Mouse (Mus musculus): ENCODE data around the gene Zfp235. TPM values are rescaled to one million over a fixed set of nuclear protein-coding genes. Genes with fewer than 3 reads are reported as not detected.
A peak's percentile ranks its signal among the peaks of the same experiment; 100 is the strongest.

The Zfp235 gene
- polyA plus RNA-seq, 1 experiment from 2014 or later, result 11.5 TPM

DNA sequence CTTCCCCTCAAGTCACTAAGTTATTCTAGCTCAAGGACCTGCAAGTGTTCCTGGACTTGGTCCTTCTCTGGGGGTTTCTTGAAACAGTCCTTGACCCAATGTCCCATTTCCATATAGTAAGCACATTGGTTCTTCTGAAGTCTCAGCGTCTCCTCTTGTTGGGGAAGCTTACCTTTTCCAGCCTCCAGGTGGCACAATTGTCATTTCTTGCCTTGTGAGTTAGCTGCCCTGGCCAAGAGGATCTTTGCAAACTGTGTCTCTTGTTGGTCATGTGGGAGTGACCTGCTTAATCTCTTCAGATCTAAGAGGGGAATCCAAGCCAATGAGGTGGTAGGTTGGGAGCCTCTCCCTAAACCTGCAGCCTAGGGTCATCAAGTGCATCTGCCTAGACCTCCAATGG is 19.3 kb downstream of the Zfp235 start:
- no peak overlapping the region for H3K4me3 ChIP-seq (ENCODE audit: low read depth, low read length)
- DNase-seq (ENCODE audit: low spot score) (no peak), ATAC-seq (no peak)
- no peak overlapping the region for H3K9ac ChIP-seq (replicated peaks; ENCODE audit: low read depth)
- H3K4me2 ChIP-seq (replicated peaks; ENCODE audit: low read depth, low read length), result no peak overlapping the region
- no peaks in the 10 kb centered on the region for H3K4me1 ChIP-seq (ENCODE audit: insufficient read depth, low read depth, low read length)
- no peak overlapping the region for H3K27ac ChIP-seq (ENCODE audit: low read length)
- no peaks in the 10 kb centered on the region for H3K27me3 ChIP-seq (replicated peaks; ENCODE audit: insufficient read depth, low read length)
- no peaks in the 10 kb centered on the region for H3K9me3 ChIP-seq (ENCODE audit: low read length)
- no peaks in the 10 kb centered on the region for H3K36me3 ChIP-seq (ENCODE audit: insufficient read depth, low read length)
- TF ChIP-seq CTCF (IDR thresholded peaks at IDR 0.05) (peak; percentile 53), EP300 (IDR thresholded peaks at IDR 0.05) (no peak)
- 6% methylated on average over 1 of the region's 1 CpGs for WGBS

DNA sequence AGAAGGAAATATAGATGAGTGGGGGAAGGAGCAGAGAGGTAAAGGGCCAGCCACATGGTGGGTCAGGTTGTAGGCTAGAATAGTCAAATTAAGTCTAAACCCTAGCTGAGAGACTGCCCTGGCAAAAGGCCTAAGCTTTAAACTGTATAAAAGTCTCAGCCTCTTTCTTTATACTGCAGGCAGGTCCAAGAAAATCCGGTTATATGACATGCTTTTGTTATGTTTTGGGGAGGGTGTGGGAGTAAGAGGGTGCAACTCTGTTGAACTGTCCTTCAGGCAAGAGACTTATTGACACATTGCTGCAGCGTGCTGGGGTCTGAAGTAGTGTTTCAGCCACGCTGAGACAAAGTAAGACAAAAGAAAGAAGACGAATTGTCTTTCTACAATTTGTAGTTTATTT is 38.2 kb downstream of the Zfp235 start:
- Histone ChIP-seq H3K27ac (ENCODE audit: low read length) (no peak overlapping the region), H3K27me3 (replicated peaks; ENCODE audit: insufficient read depth, low read length) (no peaks in the 10 kb centered on the region), H3K4me1 (ENCODE audit: insufficient read depth, low read depth, low read length) (no peaks in the 10 kb centered on the region)

DNA sequence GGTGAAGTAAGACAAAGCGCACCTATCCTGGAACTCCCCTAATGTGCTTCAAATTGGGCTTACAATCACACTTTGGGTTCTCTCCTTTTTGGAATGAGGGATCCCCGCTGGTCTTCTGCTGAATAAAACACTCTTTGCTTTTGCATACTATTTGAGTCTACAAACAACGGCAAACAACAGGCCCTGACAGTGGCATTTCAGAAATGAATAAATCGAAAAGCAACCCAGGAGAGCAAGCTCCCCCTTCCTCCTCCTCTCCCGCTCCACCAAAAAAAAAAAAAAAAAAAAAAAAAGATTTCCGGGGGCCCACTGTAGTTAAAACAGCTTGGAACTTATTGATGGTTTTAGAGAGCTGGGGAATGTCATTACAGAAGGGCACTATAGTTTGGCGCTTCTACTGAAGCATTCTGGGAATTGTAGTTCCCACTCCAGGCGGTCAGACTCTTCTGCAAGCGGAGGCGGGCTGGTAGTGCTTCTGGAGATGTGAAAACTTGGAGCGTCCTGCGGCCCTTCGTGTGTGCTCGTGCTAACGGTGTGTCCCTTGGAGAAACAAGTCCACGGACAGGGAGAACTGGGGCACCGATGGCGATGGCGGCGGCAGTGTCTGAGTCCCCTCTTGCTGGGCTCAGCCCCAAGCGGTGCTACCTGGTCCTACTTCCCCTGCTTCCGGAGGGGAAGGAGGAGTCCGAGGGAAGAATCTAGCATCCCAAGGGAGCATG is 40.8 kb downstream of the Zfp235 start, which contains the start of gene Zfp114:
TSS of gene Zfp114 (plus strand) at position 443 of the 719 bp plus-strand sequence.
- Histone ChIP-seq H3K4me3 (ENCODE audit: low read depth, low read length) (peak within 1 kb of the TSS; percentile 46), H3K36me3 (ENCODE audit: insufficient read depth, low read length) (no peaks in the 10 kb centered on the region), H3K4me2 (replicated peaks; ENCODE audit: low read depth, low read length) (peak within 1 kb of the TSS; percentile 58), H3K27ac (ENCODE audit: low read length) (no peak within 1 kb of the TSS), H3K9ac (replicated peaks; ENCODE audit: low read depth) (no peak within 1 kb of the TSS; the same call in 1 of the 2 replicates), H3K4me1 (ENCODE audit: insufficient read depth, low read depth, low read length) (no peaks in the 10 kb centered on the region), H3K27me3 (replicated peaks; ENCODE audit: insufficient read depth, low read length) (no peaks in the 10 kb centered on the region), H3K9me3 (ENCODE audit: low read length) (no peaks in the 10 kb centered on the region)
- peak; percentile 92 for ATAC-seq
- DNase-seq (ENCODE audit: low spot score), result peak; percentile 80
- TF ChIP-seq CTCF (IDR thresholded peaks at IDR 0.05), result peak; percentile 28
- TF ChIP-seq EP300 (IDR thresholded peaks at IDR 0.05), result no peak
- WGBS, result 12% methylated on average over 23 of the region's 23 CpGs

More for the DNA sequence above, 38.2 kb downstream of the Zfp235 start:
- Histone ChIP-seq H3K9me3 (ENCODE audit: low read length) (no peaks in the 10 kb centered on the region), H3K36me3 (ENCODE audit: insufficient read depth, low read length) (no peaks in the 10 kb centered on the region), H3K4me3 (ENCODE audit: low read depth, low read length) (no peak overlapping the region), H3K9ac (replicated peaks; ENCODE audit: low read depth) (no peak overlapping the region), H3K4me2 (replicated peaks; ENCODE audit: low read depth, low read length) (no peak overlapping the region)
- ATAC-seq, result no peak
- TF ChIP-seq EP300 (IDR thresholded peaks at IDR 0.05) (no peak), CTCF (IDR thresholded peaks at IDR 0.05) (no peak)
- WGBS, result 48% methylated on average over 4 of the region's 4 CpGs
- DNase-seq (ENCODE audit: low spot score), result no peak

DNA sequence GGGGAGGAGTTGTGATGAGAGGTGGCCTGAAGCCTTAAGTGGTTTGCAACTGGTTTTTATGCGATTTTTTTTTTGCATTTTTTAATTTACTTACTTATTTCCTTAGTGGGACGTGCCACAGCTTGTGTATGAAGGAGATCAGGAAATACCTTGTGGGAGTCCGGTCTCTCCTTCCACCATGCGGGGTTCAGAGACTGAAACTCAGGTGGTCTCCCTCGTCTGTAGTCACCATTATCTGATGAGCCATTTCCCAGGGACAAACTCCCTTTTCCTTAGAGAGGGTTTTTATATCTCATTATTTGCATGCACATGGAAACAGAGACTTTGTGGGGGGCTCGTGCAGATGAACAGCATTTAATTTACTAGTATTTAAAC is 41.4 kb downstream of the Zfp235 start:
- ATAC-seq (no peak), DNase-seq (ENCODE audit: low spot score) (no peak)
- H3K4me3 ChIP-seq (ENCODE audit: low read depth, low read length), result peak overlapping the region; percentile 46
- H3K9me3 ChIP-seq (ENCODE audit: low read length), result no peaks in the 10 kb centered on the region
- no peaks in the 10 kb centered on the region for H3K4me1 ChIP-seq (ENCODE audit: insufficient read depth, low read depth, low read length)
- no peak overlapping the region for H3K27ac ChIP-seq (ENCODE audit: low read length)
- no peaks in the 10 kb centered on the region for H3K27me3 ChIP-seq (replicated peaks; ENCODE audit: insufficient read depth, low read length)
- TF ChIP-seq CTCF (IDR thresholded peaks at IDR 0.05) (no peak), EP300 (IDR thresholded peaks at IDR 0.05) (no peak)
- H3K9ac ChIP-seq (replicated peaks; ENCODE audit: low read depth), result no peak overlapping the region; the same call in 1 of the 2 replicates
- no peaks in the 10 kb centered on the region for H3K36me3 ChIP-seq (ENCODE audit: insufficient read depth, low read length)
- 47% methylated on average over 6 of the region's 6 CpGs for WGBS
- peak overlapping the region; percentile 58 for H3K4me2 ChIP-seq (replicated peaks; ENCODE audit: low read depth, low read length)

DNA sequence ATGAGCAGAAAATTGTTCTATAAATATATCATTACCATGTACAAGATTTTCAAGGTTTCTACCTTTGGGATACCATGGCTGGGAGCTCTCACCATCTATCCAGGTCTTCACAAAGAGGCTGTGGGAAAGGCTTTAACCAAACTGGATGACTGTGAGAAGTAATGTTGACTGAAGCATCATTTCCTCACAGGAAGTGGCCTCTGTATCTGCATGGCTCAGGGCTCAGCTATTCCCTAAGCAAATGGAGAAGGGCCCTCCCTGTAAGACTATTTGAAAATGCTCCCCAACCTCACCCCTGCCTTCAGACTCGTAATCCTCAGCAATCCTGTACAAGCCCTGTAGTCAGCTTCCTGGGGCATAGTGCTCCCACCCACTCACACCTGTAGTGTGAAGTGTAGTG is 53.6 kb downstream of the Zfp235 start:
- no peaks in the 10 kb centered on the region for H3K27me3 ChIP-seq (replicated peaks; ENCODE audit: insufficient read depth, low read length)
- H3K36me3 ChIP-seq (ENCODE audit: insufficient read depth, low read length), result no peaks in the 10 kb centered on the region
- no peak overlapping the region for H3K4me3 ChIP-seq (ENCODE audit: low read depth, low read length)
- WGBS, result 59% methylated on average over 1 of the region's 1 CpGs
- H3K27ac ChIP-seq (ENCODE audit: low read length), result no peak overlapping the region
- no peaks in the 10 kb centered on the region for H3K9me3 ChIP-seq (ENCODE audit: low read length)
- no peak for TF ChIP-seq CTCF (IDR thresholded peaks at IDR 0.05)
- no peak for TF ChIP-seq EP300 (IDR thresholded peaks at IDR 0.05)
- H3K4me1 ChIP-seq (ENCODE audit: insufficient read depth, low read depth, low read length), result no peaks in the 10 kb centered on the region
- no peak for DNase-seq (ENCODE audit: low spot score)
- H3K4me2 ChIP-seq (replicated peaks; ENCODE audit: low read depth, low read length), result no peak overlapping the region
- no peak overlapping the region for H3K9ac ChIP-seq (replicated peaks; ENCODE audit: low read depth)
- no peak for ATAC-seq

DNA sequence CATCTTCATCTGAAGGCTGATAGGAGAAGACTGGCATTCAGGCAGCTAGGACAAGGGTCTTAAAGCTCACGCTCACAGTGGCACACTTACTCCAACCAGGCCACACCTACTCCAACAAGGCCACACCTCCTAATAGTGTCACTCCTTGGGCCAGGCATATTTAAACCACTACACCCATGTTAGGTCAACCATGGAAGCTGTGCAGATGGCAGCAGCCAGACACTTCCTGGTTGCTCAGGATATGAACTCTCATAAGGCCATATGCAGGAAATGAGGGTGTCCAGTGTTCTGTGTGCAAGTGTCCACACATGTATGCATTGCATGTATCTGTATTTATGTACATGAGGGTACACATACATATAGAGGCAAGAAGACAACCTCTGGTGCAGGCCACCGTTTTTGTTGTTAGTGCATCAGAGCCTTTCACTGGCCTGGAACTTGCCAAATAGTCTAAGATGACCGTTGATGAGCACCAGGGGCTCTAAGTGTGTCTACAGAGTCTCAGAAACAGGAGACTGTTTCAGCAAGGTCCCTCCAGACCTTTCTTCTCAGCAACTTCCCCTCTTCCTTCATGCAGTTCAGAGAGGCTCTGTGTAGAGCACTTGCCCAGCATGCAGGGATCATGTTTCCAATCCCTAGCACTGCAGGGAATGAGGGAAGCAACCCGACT is 55.1 kb downstream of the Zfp235 start:
- no peak overlapping the region for H3K4me2 ChIP-seq (replicated peaks; ENCODE audit: low read depth, low read length)
- 72% methylated on average over 4 of the region's 4 CpGs for WGBS
- no peak for ATAC-seq
- TF ChIP-seq CTCF (IDR thresholded peaks at IDR 0.05) (no peak), EP300 (IDR thresholded peaks at IDR 0.05) (no peak)
- H3K36me3 ChIP-seq (ENCODE audit: insufficient read depth, low read length), result no peaks in the 10 kb centered on the region
- no peaks in the 10 kb centered on the region for H3K27me3 ChIP-seq (replicated peaks; ENCODE audit: insufficient read depth, low read length)
- no peak for DNase-seq (ENCODE audit: low spot score)
- H3K4me3 ChIP-seq (ENCODE audit: low read depth, low read length), result no peak overlapping the region
- H3K27ac ChIP-seq (ENCODE audit: low read length), result no peak overlapping the region
- H3K9me3 ChIP-seq (ENCODE audit: low read length), result no peaks in the 10 kb centered on the region
- no peak overlapping the region for H3K9ac ChIP-seq (replicated peaks; ENCODE audit: low read depth)
- no peaks in the 10 kb centered on the region for H3K4me1 ChIP-seq (ENCODE audit: insufficient read depth, low read depth, low read length)
